Mouse (Mus musculus) layer of hippocampus, adult 2 months (tissue): ENCODE measurements around the gene Gm2075. TPM values are rescaled to one million over a fixed set of nuclear protein-coding genes. Genes with fewer than 3 reads are reported as not detected.
A peak's percentile ranks its signal among the peaks of the same experiment; 100 is the strongest.
"Not testable (repeated sequence)": the region's sequence is repeated elsewhere in the genome, so short reads cannot be mapped to it uniquely, and the experiment has no call there.

Source experiments
- DNase-seq, 2 experiments: peaks; one replicate each; pipeline ENCODE4 v3.0.0; 2022; ENCODE audit warnings: low spot score in 2 of 2
- H3K27ac ChIP-seq: fragments of 200-600 bp; 2 replicates; pipeline ENCODE4 v1.8.1; 2022
- H3K4me3 ChIP-seq: fragments of 200-600 bp; 2 replicates; pipeline ENCODE4 v1.8.1; 2022; ENCODE audit warnings: mild to moderate bottlenecking
- CTCF ChIP-seq: fragments of 200-600 bp; conservative IDR thresholded peaks from 2 replicates; pipeline ENCODE4 v1.8.1; 2022; ENCODE audit warnings: antibody characterized with exemption, mild to moderate bottlenecking, moderate library complexity
- long read RNA-seq, 2 experiments: library from polyadenylated mRNA; stranded (forward); transcript quantifications; one replicate each; pipeline ENCODE4 v2.0.0; 2021; ENCODE audit warnings: borderline mapping rate in 2 of 2
- total RNA-seq, 2 experiments: library from RNA; stranded (reverse); gene quantifications; 2 replicates each; pipeline ENCODE4 v1.2.3; 2021

Gene Gm2075
- total RNA-seq, result not detected
- long read RNA-seq, experiment 1, result 0 reads
- long read RNA-seq, experiment 2, result 0 reads

GRCm38 (mm10) chr12:88011548-88011947, at the start of gene Gm2075:
TSS of gene Gm2075 (plus strand) at chr12:88011848.
- not testable (repeated sequence) for DNase-seq, H3K27ac ChIP-seq, H3K4me3 ChIP-seq

- peak; percentile 52 for TF ChIP-seq CTCF
- not testable (repeated sequence) for DNase-seq, H3K4me3 ChIP-seq, H3K27ac ChIP-seq
These were observed 27.6 kb upstream of the Gm2075 start for GRCm38 (mm10) chr12:87984000-87984399.

GRCm38 (mm10) chr12:88004118-88004517, 7.5 kb upstream of the Gm2075 start:
- DNase-seq, H3K27ac ChIP-seq, H3K4me3 ChIP-seq: not testable (repeated sequence)

GRCm38 (mm10) chr12:88018671-88019070, 7.0 kb downstream of the Gm2075 start, which contains the start of gene Gm6803:
TSS of gene Gm6803 (minus strand) at chr12:88018771.
- not testable (repeated sequence) for H3K27ac ChIP-seq, DNase-seq, H3K4me3 ChIP-seq

- DNase-seq, H3K27ac ChIP-seq, H3K4me3 ChIP-seq: not testable (repeated sequence)
These were observed 15.1 kb downstream of the Gm2075 start, which contains the start of gene Gm2056 for GRCm38 (mm10) chr12:88026704-88027103. TSS of gene Gm2056 (plus strand) at chr12:88027004.

GRCm38 (mm10) chr12:88032250-88032649, 20.6 kb downstream of the Gm2075 start:
- H3K4me3 ChIP-seq, DNase-seq, H3K27ac ChIP-seq: not testable (repeated sequence)

- H3K4me3 ChIP-seq, H3K27ac ChIP-seq, DNase-seq: not testable (repeated sequence)
- TF ChIP-seq CTCF, result peak; percentile 33
These were observed 27.4 kb downstream of the Gm2075 start for GRCm38 (mm10) chr12:88039062-88039461.

GRCm38 (mm10) chr12:88039703-88040102, 28.1 kb downstream of the Gm2075 start:
- not testable (repeated sequence) for DNase-seq, H3K4me3 ChIP-seq, H3K27ac ChIP-seq

- DNase-seq, H3K4me3 ChIP-seq, H3K27ac ChIP-seq: not testable (repeated sequence)
These were observed 33.6 kb downstream of the Gm2075 start for GRCm38 (mm10) chr12:88045226-88045625.

Other genes with a start within 250 kb of the Gm2075 start
- gene Gm21319, start 236.1 kb upstream of the Gm2075 start, total RNA-seq, result not detected
- not detected for gene Gm21936, start 216.3 kb upstream of the Gm2075 start, total RNA-seq
- not detected for gene BB287469, start 195.3 kb upstream of the Gm2075 start, total RNA-seq
- not detected for gene Gm2001, start 169.5 kb upstream of the Gm2075 start, total RNA-seq
- gene Gm2016, start 137.8 kb upstream of the Gm2075 start, total RNA-seq, result not detected
- gene Gm2022, start 116.5 kb upstream of the Gm2075 start, total RNA-seq, result not detected
- not detected for gene Gm2035, start 92.0 kb upstream of the Gm2075 start, total RNA-seq
- gene Gm2042, start 57.8 kb upstream of the Gm2075 start, total RNA-seq, result not detected
- not detected for gene Gm6803, start 6.9 kb downstream of the Gm2075 start, total RNA-seq
- not detected for gene Gm2056, start 15.2 kb downstream of the Gm2075 start, total RNA-seq
- not detected for gene Gm16368, start 71.8 kb downstream of the Gm2075 start, total RNA-seq
- gene Gm10436, start 170.3 kb downstream of the Gm2075 start, total RNA-seq, result not detected
- gene Gm8332, start 238.3 kb downstream of the Gm2075 start, total RNA-seq, result not detected